Mouse (Mus musculus) adrenal gland, postnatal 10 days (tissue): ENCODE data around the gene Fbxo28. TPM values are rescaled to one million over a fixed set of nuclear protein-coding genes. Genes with fewer than 3 reads are reported as not detected.

Source experiments
- DNase-seq: peaks from one replicate; pipeline ENCODE4 v3.0.0; 2021; ENCODE audit warnings: mixed read lengths
- long read RNA-seq, 2 experiments: library from polyadenylated mRNA; stranded (forward); transcript quantifications; one replicate each; pipeline ENCODE4 v2.0.0; 2021
- total RNA-seq, 2 experiments: library from RNA; stranded (reverse); gene quantifications; 2 replicates each; pipeline ENCODE4 v1.2.3; 2021

Gene Fbxo28
- 10 to 100 TPM; 28.9 to 33.9 TPM for total RNA-seq
- long read RNA-seq, experiment 1, full-length matches to known transcripts, result 30 of 38 reads
- long read RNA-seq, experiment 1, partial matches to known transcripts, result 0 of 38 reads
- long read RNA-seq, experiment 1, other reads (novel, unspliced or antisense), result 8 of 38 reads
- long read RNA-seq, experiment 2, full-length matches to known transcripts, result 10 of 14 reads
- long read RNA-seq, experiment 2, partial matches to known transcripts, result 0 of 14 reads
- long read RNA-seq, experiment 2, other reads (novel, unspliced or antisense), result 4 of 14 reads

DNA sequence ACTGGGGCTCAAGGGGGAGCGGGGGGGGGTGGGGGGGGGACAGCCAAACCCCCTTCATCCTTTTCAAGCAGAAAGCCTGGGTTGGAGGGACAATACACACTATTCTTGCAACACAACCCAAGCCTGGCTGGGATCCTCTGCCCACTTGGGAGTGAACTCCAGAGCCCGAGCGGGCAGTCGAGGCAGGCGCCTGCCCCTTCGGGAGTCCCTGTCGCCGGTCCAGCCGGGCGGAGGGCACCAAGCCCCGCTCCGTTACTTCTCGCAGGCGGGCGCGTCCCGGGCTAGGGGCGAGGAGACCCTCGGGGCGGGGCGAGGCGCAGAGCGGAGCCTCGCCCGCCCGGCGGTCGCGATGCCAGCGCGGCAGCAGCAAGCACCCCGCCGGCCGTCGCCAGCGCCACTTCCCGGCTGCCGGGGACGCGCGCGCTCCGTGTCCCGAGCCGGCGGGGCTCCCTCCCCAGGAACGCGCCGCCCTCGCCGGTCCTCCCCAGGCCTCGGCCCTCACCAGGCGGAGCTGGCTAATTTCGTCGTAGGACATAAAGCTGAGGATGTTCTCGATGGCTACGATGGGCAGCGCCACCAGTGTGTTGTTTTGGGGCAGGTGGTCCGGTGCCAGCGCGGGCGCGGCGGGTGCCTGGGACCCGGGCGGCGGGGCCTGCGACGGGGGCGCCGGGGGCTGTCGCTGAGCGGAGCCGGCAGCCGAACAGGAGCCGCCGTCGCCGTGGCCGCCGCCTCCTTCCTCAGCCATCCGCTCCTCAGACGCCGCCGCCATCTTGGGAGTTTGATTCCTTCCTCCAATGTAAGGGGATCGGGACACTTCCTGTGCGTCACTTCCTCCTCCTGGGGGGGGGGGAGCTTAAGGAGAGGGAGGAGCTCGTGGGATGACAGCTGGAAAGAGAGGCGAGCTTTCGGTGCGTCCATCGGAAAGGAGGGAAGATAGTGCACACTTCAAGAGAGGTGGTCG is at the start of gene Fbxo28:
TSS of gene Fbxo28 (minus strand) at position 809 of the 961 bp plus-strand sequence.
- peak; percentile 92 for DNase-seq

DNA sequence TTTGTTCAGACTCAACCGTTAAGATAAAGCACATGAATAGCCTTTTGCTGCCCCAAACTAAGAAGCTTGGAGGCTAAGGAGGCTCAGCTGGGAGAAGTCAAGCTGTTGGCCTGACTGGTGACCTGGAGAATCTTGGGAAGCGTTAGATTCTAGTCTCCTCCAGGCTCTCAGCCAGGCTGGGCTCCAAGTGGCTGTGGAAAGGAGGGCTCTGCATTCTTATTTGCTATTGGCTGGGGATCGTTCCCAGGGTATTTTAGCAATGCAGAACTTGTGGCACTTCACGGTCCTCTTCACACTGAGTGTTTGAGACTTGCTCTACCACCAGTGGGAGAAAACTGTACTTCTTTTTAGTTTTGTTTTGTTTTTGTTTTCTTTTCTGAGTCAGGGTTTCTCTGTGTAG is 47.3 kb upstream of the Fbxo28 start:
- no peak for DNase-seq

DNA sequence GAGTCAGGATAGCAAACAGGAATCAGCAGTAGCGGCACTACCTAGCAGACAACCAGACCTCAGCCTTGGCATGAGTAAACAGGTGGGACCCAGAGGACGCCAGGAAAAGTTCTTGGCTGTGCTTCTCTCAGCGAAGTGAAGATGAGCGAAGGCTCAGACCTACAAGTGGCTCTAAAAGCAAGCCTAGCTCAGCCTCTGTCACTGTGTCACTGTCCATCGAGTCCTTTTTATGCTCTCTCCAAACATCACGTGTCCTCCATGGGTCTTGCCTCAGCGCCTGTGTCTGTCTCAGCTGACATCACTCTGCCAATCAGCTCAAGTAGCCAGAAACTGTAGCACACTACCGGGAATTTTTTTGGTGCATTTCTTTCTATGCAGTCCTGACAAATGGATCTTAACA is 45.0 kb upstream of the Fbxo28 start:
- DNase-seq, result no peak

DNA sequence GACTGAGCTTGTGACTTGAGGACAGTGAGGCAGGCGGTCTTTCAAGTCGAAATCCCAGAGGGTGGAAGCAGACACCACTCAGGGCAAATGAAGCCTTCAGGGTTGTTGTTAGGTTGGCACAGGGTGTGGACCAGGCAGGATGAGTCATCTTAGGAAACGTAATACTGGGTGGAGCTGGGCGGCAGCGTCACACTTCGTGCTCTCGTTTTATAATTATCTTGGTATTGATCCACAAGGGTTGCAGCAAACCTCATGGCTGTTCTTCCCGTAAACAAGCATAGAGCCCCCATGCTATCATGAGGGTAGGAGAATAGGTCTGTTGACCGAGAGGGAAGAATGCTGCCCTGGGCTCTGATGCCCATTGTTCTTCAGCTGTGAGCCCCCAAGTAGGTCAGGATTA is 41.7 kb upstream of the Fbxo28 start:
- no peak for DNase-seq

DNA sequence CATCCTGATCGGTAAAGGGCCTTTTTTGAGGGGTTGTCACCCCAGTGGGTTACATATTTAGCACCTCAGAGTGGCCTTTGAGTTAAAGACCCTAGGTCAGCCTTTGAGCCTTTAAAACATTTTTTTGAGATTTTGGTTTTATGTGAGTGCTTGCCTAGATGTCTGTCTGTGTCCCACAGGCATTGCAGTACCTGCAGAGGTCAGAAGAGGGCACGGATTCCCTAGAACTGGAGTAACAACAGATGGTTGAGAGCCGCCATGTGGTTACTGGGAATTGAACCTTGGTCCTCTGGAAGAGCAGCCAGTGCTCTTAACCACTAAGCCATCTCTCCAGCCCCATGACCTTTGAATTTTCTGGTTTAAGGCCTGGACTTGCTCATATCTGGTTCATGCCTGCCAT is 39.9 kb upstream of the Fbxo28 start:
- DNase-seq, result no peak

DNA sequence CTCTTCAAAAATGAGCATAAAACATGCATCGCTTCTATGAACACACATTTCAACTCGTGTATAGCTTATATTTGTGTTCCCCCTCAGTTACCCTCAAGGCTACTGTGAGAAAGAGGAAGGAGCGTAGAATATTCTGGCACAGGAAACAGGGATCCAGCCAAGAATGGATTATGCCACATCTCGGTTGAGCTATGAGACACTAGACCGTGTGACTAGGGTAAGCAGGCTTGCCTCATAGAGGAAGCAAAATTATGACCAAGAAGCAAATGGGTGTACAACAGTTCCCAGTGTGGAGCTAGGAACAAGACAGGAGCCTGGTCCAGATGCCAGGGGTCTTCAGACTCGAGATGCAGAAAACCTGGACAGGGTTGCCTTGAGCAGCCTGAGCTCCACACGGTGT is 39.3 kb upstream of the Fbxo28 start:
- no peak for DNase-seq

DNA sequence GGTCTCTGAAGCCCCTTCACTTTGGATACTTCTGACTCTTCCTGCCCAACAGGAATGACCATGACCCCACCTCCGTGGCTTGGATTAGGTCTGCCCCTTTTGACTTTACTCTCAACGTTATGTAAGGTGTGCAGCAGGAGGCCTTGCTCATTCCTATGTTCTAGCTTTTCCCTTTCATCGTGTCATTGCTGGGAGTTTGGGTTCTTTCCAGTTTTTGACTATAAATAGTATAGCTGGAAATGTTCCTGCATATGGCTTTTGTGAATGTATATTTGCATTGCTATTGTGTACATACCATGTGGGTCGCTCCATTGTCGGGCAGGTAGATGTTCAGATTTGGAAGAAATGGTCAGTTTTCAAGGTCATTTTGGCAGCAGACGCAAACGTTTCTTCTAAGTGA is 37.4 kb upstream of the Fbxo28 start:
- no peak for DNase-seq

DNA sequence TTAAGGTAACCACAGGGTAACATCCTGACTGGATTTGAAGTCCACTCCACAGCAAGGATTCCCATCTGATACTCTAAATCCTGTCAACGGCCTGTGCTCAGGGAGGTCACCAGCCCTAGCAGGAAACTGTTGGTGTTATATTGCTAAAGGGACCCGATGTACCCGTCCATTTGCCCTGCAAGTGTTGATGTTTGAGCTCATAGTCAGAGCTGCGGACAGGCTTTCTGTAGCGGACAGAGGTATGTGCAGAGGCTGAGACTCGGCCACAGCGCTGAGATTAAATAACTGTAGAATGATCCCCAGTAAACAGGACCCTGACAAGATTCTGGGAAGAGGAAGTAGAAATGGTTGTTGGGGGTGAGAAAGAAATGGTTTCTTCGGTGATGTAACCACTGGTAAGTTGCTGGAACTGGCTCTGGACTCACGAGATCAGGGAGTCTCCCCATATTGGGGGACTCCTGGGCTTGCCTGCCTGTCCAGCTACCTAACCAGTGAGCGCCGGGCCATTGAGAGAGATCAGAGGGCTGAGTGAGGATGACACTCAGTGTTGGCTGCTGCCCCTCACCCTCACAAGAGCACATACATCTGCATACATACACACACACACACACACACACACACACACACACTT is 36.9 kb upstream of the Fbxo28 start:
- DNase-seq, result no peak

DNA sequence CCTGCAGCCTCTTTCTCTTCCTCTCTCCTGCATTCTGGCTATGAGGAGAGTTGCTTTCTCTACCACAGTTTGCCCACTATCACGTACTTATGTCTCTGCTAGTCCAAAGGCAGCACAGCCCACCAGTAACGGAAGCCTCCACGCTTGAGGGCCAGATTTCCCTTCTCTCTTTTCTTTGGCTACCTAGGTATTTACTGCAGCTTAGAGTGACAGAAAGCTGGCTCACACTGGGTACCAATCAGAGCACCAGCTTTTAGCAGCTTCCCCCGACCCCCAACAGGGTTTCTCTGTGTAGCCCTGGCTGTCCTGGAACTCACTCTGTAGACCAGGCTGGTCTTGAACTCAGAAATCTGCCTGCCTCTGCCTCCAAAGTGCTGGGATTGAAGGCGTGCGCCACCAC is 36.1 kb upstream of the Fbxo28 start:
- DNase-seq, result no peak

DNA sequence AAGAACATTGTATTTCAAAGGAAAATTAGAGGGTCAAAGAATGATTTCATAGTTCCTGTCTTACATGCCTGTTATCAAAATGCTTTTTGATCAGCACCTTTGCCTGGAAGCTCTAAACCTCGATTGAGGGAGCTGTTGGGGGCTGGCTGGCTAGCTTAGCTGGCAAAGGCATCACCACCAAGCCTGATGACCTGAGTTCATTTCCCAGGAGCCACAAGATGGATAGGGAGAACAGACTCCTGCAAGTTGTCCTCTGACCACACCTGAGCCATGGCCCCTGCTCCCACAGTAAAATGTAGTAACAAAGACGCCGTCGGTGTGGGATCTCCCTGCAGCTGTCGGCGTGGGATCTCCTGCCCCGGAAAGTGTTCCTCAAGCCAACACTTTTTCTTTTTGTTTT is 35.4 kb upstream of the Fbxo28 start:
- no peak for DNase-seq

DNA sequence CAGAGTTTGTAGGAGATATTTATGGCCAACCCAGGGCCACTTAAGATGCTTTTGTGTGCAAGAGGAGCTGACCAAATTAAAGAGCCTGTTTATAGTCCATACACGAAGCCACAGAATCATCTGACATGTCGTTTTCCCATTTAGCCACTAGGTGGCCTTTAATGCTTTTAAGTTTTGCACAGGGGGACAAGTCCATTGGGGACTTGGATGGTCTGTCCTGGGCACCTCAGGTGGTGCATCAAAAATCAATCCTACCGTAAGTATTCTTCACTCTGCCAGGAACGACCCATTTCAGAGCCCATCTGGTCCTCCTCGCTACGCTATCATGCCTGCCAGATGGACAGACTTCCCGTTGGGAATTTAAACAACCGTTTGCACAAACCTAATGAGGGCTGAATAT is 34.8 kb upstream of the Fbxo28 start:
- DNase-seq, result peak; percentile 24

DNA sequence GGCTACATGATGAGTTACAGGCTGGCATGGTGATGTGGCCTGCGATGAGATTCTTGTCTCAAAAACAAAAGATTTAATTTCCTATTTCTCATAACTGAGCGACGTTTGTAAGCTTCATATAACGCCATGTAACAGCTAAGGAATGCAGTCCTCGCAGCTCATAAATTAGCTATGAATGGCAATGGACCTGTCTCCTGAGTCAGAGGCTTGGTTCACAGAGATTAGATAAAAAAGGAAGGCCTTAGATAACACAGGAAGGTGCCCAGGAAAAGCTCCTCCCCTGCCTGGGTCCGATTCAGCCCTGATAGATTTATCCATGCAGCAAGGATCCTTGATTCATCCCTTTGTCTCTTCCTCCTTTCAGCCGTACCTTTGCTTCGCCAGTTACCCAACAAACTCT is 30.5 kb upstream of the Fbxo28 start:
- DNase-seq, result peak; percentile 21

DNA sequence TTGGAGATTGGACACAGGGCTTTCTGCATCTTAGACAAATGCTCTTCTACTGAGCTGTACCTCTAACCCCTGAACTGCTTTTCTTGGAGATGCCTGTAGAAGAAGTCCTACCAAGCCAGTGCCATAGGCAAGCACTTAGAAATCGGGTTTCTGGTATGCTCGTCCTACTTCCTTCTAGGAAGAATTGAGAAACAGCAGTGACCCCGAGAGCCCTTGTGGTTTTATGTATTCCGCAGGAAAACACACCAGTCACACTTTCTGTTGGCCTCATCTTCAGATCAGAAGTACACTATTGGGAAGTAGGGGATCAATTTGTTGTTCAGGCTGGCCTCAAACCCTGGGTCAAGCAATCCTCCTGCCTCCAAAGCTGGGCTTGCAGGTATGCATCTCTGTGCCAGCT is 28.0 kb upstream of the Fbxo28 start:
- no peak for DNase-seq

DNA sequence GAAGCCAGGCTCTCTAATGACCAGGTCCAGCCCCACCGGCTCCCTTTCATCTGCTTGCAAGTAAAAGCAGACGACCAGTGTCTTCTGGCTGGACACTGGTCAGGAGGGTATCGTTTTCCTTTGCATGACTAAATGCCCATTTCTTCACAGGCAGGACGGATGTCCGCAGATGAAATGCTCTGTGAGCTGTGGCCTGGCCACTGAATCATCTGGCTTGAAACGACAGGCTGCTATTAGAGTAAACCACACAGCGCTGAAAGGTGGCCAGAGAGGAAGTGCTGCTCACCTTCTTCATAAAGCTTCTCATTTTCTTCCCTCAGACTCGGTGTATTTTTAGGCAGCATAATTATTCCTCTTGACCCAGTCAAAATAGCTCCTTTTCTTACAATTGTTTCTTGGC is 27.4 kb upstream of the Fbxo28 start:
- DNase-seq, result no peak

DNA sequence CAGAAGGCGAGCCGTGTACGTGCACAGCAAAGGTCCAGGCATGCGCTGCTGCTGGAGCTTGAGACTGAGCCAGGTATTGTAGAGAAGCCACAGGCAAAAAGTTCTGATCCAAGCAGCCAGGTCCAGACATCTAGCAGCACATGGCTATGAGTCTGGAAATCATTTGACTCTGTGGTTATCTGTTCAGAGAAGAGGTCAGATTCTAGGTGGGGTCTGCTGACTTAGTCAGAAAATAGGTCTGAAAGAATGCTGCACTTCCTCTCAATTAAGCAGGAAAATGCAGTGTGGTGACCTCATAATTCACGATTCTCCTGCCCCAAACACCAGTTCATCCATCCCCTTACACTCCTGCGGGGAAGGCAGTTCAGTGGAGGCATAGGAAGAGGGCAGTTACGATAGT is 26.9 kb upstream of the Fbxo28 start:
- no peak for DNase-seq

DNA sequence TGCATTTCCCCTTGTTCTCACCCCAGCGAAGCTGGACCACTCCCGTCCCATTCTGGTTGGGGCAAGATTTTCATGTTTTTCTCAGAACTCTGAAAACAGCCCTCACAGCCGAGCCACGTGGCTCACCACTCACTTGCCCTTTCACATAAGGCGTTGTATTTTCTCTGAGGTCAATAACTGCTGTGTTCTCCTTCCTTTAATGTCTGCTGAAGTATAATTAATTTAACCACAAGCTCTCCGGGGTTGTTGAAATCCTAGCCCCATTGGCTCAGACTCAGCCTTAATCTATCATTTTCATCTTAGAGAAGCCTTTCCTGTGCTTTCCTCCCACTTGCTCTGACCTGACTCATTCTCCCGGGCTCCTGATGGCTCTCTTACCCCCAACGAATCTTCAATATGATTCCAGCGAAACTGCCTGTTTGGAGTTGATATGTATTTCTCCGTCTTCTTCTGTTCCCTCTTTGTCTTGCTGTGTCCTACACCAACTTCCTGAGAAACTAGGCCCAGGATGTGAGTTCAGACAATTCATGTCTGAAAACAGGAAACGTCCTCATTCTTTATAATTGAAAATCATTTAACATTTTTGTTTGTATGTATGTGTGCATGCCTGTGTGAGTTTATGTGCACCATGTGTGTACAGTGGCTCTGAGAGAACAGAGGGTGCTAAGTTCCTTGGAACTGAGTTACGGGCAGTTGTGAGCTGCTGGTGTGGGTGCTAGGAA is 22.4 kb upstream of the Fbxo28 start:
- no peak for DNase-seq

DNA sequence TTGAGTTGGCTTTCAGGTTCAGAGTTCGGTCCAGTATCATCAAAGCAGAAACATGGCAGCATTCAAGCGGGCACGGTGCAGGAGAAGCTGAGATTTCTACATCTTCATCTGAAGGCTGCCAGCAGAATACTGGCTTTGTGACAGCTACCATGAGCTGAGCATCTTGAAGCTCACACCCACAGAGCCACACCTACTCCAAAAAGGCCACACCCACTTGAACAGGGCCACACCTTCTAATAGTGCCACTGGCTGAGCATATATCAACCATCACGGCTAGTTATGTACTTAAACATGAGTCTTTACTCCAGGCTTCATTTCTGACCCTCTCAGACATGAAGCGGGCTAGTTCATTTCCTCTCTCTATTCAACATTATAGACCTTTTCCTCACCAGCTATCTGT is 21.3 kb upstream of the Fbxo28 start:
- no peak for DNase-seq

DNA sequence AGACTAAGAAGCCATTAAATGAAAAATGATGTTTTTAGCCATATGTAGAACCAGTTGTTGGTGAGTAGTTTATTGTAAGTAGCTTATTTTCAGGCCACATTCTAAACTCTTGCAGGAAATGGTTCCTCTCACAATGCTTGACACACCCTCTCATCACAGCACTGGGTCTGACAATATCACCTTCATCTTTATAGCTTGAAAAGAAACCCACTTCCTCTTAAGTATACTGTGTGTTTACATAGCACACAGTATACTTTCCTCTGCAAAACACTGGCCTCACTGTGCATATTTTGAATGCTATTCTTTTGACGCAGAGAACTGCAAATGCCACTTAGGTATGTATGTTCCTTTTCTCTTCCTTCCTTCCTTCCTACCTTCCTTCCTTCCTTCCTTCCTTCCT is 16.7 kb upstream of the Fbxo28 start:
- DNase-seq, result no peak

DNA sequence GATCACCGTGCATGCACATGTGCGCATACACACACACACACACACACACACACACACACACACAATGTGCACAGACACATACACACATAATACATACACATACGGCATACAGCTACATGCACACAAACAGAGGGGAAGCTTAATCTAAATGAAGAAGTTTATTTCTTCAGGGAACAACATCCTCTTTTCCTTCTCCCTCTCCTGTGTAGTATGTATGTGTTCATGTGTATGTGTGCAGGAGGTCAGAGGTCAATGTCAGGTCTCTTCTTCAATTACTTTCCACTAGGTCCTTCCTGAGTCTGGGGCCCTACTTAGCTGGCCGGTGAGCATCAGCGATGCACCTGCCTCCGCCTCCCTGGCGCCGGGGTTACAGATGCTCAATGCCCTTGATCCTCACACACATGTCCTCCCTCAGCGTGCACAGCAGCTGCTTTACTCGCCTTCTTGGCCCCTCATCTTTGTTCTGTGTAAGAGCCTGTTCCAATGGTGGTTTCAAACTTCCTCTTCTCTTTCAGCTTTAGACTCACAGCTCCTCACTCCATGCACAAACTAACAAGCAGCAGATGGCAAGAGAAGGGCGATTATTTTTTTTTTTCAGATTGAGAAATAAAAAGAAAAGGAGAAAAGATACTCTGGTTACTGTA is 13.2 kb upstream of the Fbxo28 start:
- no peak for DNase-seq

DNA sequence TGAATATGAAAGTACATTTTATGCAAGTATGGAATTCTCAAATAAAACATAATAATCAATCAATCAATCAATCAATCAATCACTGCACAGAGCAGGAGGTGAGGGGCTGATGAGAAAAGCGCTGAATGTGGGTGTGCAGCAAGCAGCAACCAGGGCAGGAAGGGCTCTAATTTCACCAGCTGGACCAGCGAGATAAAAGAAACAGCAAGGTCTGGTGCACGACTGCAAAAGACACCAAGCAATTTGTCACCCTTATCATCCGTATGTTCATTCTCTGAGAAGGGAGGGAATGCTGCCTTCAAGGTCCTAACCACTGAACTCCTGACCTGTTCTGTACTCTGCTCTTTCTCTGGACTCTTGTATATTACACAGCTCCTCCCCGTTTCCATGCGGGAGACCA is 8.1 kb upstream of the Fbxo28 start:
- DNase-seq, result no peak

DNA sequence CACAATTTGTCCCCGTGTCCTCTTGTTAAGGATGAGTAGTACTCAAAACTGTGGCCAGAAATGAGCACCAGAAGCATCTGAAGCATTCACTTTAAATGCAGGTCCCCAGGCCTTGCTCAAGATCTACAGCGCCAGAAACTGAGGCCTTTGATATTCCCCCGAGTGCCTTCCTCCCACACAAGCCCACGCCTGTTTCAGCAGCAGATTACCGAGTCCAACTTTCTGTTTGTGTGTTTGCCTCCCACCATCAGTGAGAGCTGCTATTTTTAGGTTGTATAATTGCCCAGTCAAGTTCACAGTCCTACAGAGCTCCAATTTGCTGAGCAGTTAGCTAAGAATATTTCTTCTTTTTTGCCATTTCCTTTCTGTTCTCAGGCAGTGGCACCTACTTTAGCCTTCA is 5.1 kb upstream of the Fbxo28 start:
- DNase-seq, result no peak

DNA sequence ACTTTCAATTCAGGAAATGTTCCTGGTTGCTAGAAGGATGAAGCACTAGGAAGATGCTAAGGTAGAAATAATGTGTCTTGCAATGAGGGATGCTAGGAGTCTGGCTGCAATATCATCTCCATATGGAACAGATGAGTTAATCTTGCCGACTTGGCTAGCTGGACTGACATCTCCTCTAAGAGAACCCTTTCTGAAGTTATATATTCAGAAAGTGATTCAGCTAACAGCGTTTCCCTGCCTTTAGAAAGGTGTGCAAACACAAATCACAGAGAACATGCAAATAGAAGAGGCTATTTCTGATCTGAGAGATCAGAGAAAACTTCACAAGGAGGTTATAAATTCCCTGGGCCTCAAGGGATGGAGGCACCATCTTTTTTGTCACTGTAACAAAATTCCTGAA is 4.4 kb upstream of the Fbxo28 start:
- DNase-seq, result no peak
